Mouse (Mus musculus): ENCODE measurements around the gene Bnc2. TPM values are rescaled to one million over a fixed set of nuclear protein-coding genes. Genes with fewer than 3 reads are reported as not detected.

The Bnc2 gene
- total RNA-seq, 2 experiments from 2014 or later, result 0.76 to 1.0 TPM

DNA sequence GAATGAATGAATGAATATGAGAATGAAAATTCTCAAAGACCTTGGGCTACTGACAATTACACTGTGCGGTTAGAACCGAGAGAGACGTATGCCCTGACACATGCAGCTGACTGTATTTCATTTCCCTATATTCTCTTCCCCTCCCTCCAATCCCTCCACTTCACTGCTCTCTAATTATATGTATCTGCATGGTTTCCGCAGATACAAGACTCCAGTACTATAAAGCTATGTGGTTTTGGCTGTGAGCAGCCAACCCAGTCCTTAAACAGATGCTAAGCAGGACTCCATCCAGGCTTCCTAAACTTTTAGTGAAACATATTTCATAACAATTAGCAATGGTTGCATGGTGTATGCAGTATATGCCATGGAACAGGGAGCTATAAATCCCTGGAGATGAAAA is 344.6 kb downstream of the Bnc2 start:
- no peak for DNase-seq (ENCODE audit: low spot score in 2 of 2)

DNA sequence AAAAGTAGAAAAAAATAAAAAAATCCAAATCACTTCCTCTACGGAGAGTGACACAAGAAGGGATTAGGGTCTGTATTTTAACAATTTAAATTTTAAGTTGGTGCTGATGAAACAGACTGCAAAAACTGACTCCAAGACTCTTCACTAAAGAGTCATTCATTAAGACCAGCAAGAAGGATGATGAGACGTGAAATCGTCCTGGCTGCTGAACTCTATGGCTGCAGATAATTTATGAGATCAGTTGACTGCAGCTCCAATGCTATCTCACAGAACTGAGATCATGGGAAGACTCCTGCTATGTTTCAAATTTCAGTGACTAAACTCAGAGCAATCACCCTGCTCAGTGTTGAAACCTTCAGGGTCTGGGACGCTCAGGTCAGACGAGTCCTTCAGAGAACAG is 345.4 kb downstream of the Bnc2 start:
- no peak for DNase-seq (ENCODE audit: low spot score in 2 of 2)

GRCm38 (mm10) chr4:84324371-84324770 is 350.7 kb downstream of the Bnc2 start:
- DNase-seq (ENCODE audit: low spot score in 2 of 2), result no peak

DNA sequence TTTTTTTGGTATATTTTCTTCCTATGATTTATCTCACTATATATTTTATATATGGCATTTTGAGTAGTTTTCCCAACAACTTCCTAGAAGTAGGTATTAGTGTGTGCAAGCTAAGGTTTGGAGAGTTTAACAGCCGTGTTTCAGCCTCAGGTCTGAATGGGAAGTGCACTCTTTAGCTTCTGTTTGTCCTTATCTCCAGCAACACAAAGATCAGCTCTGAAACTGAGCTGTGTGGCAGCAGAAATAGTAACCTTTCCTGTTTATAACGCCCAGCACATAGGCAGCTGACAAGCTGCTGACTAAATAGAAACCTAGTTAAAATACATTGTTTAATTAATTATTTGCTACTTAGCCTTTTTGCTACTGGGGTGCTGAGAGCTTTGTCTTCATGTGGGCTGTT is 353.5 kb downstream of the Bnc2 start:
- DNase-seq (ENCODE audit: low spot score in 2 of 2), result no peak

- no peak for DNase-seq (ENCODE audit: low spot score in 2 of 2)
These were observed 357.7 kb downstream of the Bnc2 start for GRCm38 (mm10) chr4:84317421-84317820.

GRCm38 (mm10) chr4:84311371-84311770 is 363.7 kb downstream of the Bnc2 start:
- no peak for DNase-seq (ENCODE audit: low spot score in 2 of 2)

- no peak for DNase-seq (ENCODE audit: low spot score in 2 of 2)
These were observed 364.2 kb downstream of the Bnc2 start for GRCm38 (mm10) chr4:84310851-84311250.

- no peak for DNase-seq (ENCODE audit: low spot score in 2 of 2)
These were observed 366.7 kb downstream of the Bnc2 start for GRCm38 (mm10) chr4:84308226-84308862.

DNA sequence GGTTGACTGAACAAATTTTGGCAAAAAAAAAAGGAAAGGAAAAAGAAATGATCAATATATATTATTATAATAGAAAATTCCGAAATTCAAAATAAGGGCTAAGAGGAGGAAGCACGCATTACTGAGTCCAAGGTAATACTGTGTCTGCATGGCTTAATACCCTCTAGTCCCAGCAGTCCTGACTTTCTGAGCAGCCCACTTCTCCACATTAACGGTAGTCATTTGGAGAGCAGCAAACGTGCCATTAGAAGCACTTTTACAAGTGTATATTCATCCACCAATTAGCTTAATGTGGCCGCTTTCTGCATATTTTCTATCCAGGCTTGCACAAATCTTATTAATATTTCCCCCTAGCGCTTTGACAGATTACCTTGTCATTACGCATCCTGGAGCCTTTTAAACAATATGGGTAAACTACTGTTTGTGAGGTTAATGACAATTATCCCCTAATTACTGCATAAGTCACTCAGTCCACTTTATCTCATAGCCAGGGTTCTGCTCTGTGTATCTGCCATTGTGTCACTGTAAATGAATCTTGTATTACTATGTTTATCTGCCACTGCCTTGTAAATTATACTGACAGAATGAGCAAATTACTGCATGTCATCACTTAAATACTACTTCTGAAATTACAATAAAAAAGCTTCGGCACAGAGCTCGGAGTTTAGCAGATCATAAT is 368.0 kb downstream of the Bnc2 start:
- no peak for DNase-seq (ENCODE audit: low spot score in 2 of 2)

- DNase-seq (ENCODE audit: low spot score in 2 of 2), result no peak
These were observed 372.1 kb downstream of the Bnc2 start for GRCm38 (mm10) chr4:84302949-84303348.

GRCm38 (mm10) chr4:84285153-84285552 is 389.9 kb downstream of the Bnc2 start:
- no peak for DNase-seq (ENCODE audit: low spot score in 2 of 2)

DNA sequence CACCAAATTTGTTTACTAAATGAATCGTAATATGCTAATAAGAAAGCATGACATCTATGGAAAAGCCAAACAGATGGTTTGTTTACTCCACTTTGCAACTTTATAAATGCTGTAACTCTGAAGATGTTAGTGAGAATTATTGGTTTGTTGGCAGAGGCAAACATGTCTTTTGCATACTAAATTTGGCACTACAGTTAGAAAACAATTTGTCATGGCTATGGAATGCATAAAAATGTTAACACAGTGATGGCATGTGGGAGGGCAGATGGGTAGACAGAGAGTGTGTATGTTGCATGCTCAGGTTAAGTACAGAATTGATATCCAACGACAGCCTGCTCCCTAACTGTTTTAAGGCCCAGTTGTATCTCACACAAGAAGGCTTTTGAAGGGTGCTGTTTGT is 392.4 kb downstream of the Bnc2 start:
- DNase-seq (ENCODE audit: low spot score in 2 of 2), result peak in 1 of 2 experiments; percentile 35

GRCm38 (mm10) chr4:84278156-84278555 is 396.9 kb downstream of the Bnc2 start:
- no peak for DNase-seq (ENCODE audit: low spot score in 2 of 2)

DNA sequence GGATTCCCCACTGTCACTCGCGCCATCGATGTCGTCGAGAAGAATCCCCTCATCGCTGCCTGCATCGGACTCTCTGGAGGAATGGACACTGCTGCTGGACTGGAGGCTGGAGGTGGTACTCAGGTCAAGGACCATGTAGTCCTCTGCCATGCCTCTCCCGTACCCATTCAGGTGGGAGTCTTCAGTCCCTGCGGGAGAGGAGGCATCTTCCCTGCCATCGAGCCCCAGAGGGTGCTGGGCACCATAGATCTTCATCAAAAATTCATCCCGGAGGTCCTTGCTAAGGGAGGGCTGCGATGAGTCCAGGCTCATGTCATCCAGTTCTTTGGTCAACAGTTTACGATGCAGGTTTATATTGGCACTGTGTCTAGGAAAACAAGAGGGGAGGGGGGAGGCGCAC is 399.0 kb downstream of the Bnc2 start:
- no peak for DNase-seq (ENCODE audit: low spot score in 2 of 2)

DNA sequence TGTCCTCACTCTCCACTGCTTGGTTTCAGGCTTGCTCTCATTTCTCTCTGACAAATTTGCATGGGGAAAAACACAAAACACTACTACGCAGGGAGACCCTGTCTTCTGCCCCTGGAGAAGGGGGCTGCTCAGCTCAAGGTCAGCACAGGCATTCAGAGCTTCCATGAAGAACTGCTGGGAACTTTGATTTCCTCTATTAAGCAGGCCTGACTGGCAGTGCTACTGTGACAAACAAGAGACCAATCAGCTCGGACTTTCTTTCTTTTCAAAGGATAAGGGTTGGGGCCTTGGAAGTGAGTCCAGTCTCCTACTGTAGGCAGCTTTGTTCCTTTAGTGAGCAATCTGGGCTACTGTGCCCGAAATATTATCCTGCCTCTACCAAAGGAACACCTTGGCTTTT is 400.9 kb downstream of the Bnc2 start:
- DNase-seq (ENCODE audit: low spot score in 2 of 2), result no peak

- DNase-seq (ENCODE audit: low spot score in 2 of 2), result no peak
These were observed 402.2 kb downstream of the Bnc2 start for GRCm38 (mm10) chr4:84272867-84273266.

- no peak for DNase-seq (ENCODE audit: low spot score in 2 of 2)
These were observed 405.2 kb downstream of the Bnc2 start for GRCm38 (mm10) chr4:84269845-84270244.

DNA sequence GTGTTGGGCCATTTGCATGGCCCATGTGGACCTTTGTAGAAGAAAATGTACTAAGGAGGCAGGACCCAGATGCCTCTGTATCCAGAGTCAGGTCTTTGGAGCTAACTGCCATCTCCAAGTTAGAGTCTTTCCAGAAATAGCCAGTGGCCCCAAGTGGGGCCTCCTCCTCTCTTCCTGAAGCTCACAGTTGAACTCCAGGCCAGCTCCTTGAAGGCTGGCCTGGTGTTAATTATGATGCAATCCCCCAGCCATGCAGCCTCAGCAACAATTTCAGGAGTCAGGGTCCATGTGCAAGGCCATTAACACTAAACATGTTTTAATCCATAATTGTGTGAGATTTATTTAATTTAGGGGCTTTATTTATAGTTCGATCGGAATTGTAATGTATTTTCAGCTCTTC is 427.7 kb downstream of the Bnc2 start:
- DNase-seq (ENCODE audit: low spot score in 2 of 2), result no peak

GRCm38 (mm10) chr4:84232346-84232745 is 442.7 kb downstream of the Bnc2 start:
- no peak for DNase-seq (ENCODE audit: low spot score in 2 of 2)

DNA sequence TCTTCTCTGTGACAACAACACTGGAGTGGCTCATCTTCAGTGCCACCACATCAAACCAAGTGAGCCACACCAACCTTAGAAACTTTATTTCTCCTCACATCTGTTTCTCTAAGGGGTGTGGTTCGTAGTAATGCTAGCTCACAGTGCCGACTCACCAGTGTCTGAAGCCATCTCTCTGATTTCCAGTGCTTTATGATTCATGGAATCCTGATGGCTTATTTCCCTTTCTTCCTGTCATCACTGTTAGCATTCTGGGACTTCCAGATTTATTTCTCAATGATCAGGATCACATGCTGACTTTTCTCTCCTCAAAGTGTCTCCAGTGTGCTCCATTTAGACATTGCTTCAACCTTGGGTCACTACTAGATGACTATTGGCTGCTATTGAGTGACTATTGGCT is 443.8 kb downstream of the Bnc2 start:
- no peak for DNase-seq (ENCODE audit: low spot score in 2 of 2)

- DNase-seq (ENCODE audit: low spot score in 2 of 2), result no peak
These were observed 445.7 kb downstream of the Bnc2 start for GRCm38 (mm10) chr4:84229189-84229960.

GRCm38 (mm10) chr4:84228551-84228950 is 446.5 kb downstream of the Bnc2 start:
- DNase-seq (ENCODE audit: low spot score in 2 of 2), result peak in 1 of 2 experiments; percentile 15
